Mouse (Mus musculus): Measurements from ENCODE around the gene Dpm2. TPM values are rescaled to one million over a fixed set of nuclear protein-coding genes. Genes with fewer than 3 reads are reported as not detected.
A peak's percentile ranks its signal among the peaks of the same experiment; 100 is the strongest.

The Dpm2 gene
- total RNA-seq (2014; rRNA removed) = 6.5 and 8.4 TPM in 2 replicates
- polyA plus RNA-seq (2012; rRNA removed) = 73.7 and 104 TPM in 2 replicates

DNA sequence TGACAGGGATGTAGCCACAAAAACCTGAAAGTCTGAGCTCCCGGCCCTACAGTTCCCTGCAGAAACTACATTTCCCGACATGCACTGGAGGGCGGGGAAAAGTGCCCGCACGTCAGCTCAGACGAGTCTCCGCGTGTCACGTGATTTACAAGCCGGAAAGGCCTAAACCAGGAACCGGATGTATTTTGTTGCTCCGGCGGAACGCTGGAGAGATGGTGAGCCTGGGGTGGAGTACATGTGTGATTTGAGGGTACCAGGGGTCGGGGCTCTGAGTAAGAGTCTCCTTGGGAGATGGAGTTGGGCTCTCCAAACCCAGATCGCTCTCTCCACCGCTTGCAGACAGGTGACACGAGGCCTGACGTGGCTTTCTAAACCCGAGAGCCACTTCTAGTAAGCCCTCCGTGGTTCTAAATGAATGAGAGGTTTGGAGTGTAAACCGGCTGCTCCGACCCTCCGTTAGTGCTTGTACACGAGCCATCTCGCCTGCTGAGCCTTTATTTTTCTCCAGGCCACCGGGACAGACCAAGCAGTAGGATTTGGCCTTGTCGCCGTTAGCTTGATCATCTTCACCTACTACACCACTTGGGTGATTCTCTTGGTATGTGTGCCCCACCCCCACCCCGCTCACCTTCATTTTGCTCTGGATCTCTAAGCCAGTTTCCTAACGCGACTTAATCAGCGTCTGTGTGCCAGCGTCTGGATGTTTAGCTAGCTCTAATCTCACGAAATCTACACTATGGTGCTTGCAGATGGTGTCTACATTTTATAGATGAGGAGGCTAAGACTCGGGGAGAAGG lies at the start of gene Dpm2:
TSS of gene Dpm2 (plus strand) at position 161 of the 797 bp plus-strand sequence.
- Histone ChIP-seq H3K36me3 (ENCODE audit: control insufficient read depth, insufficient read depth, low read length) (peaks cover 6% of the 10 kb centered on the region; the same call in 1 of the 2 replicates), H3K27me3 (ENCODE audit: control insufficient read depth, insufficient read depth, low read length) (0 out of 2 replicates have a peak, but pooled peaks cover 5% of the 10 kb centered on the region), H3K4me1 (ENCODE audit: control insufficient read depth, insufficient read depth, low read length) (peaks cover 5% of the 10 kb centered on the region), H3K27ac (replicated peaks; ENCODE audit: insufficient read depth, low read depth, low read length) (peak within 1 kb of the TSS; percentile 32), H3K9ac (ENCODE audit: low read depth, low read length) (peak within 1 kb of the TSS; percentile 81), H3K4me3 (ENCODE audit: insufficient read depth, low read depth, low read length) (peak within 1 kb of the TSS; percentile 67), H3K79me2 (ENCODE audit: control insufficient read depth, insufficient read depth, low read length) (no peaks in the 10 kb centered on the region; the same call in 1 of the 2 replicates)
- TF ChIP-seq CTCF (IDR thresholded peaks at IDR 0.05; ENCODE audit: low read depth, low read length) (no peak), POLR2A (IDR thresholded peaks at IDR 0.05; ENCODE audit: extremely low read depth, insufficient read depth, low read length) (peak; percentile 64; the same call in 1 of the 2 replicates)
- WGBS = under 1% methylated on average over 36 of the region's 36 CpGs
- peak; percentile 85 for DNase-seq (ENCODE audit: extremely low read depth, low read depth, low spot score)

DNA sequence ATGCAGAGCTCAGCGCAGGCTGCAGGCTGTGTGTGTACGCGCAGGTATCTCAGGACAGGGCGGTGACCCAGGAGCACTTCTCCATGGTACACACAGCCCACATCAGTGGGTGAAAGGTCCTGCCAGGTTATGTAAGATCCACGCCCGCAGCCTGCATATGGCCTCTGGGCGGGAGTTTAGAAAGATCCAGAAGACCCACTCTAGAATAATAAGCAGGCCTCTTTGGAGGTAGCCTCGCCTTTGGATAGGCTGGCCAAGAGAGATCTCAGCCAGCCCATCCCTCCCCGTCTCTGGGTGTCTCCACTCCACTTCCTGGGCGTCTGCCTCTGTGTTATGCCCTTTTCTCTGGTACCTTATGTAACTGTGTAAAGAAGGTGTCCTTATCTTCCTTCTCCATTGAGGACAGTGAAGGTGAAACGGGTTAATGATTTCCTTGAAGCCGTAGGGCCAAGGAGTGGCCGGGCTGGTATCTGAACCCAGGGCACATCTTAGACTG lies 46.1 kb upstream of the Dpm2 start:
- Histone ChIP-seq H3K9ac (ENCODE audit: low read depth, low read length) (no peak overlapping the region; the same call in 1 of the 2 replicates), H3K79me2 (ENCODE audit: control insufficient read depth, insufficient read depth, low read length) (no peaks in the 10 kb centered on the region), H3K36me3 (ENCODE audit: control insufficient read depth, insufficient read depth, low read length) (no peaks in the 10 kb centered on the region), H3K27ac (replicated peaks; ENCODE audit: insufficient read depth, low read depth, low read length) (peak overlapping the region; percentile 51), H3K4me1 (ENCODE audit: control insufficient read depth, insufficient read depth, low read length) (peaks cover 30% of the 10 kb centered on the region), H3K4me3 (ENCODE audit: insufficient read depth, low read depth, low read length) (no peak overlapping the region), H3K27me3 (ENCODE audit: control insufficient read depth, insufficient read depth, low read length) (no peaks in the 10 kb centered on the region)
- peak; percentile 83 for DNase-seq (ENCODE audit: extremely low read depth, low read depth, low spot score)
- TF ChIP-seq POLR2A (IDR thresholded peaks at IDR 0.05; ENCODE audit: extremely low read depth, insufficient read depth, low read length) = no peak
- TF ChIP-seq CTCF (IDR thresholded peaks at IDR 0.05; ENCODE audit: low read depth, low read length) = no peak
- 30% methylated on average over 13 of the region's 13 CpGs for WGBS

DNA sequence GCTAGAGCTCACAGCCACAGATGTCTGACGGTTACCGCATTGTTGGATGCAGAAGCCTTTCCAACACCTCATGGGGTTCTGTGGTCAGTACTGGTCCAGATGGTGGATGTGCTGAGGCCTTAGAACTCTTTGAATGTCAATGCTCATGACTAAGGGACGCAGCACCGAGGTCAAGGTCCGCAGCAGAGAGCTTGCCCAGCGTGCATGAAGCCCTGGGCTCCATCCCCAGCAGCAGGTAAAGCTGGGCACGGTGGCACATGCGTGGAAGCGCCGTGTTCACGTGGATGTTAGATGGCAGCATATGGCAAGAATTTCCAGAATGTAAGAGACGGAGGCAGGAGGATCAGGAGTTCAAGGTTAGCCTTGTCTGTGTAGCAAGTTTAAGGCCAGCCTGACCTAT lies 44.8 kb upstream of the Dpm2 start:
- peak; percentile 60 for DNase-seq (ENCODE audit: extremely low read depth, low read depth, low spot score)
- H3K4me3 ChIP-seq (ENCODE audit: insufficient read depth, low read depth, low read length) = no peak overlapping the region
- H3K9ac ChIP-seq (ENCODE audit: low read depth, low read length) = no peak overlapping the region
- TF ChIP-seq POLR2A (IDR thresholded peaks at IDR 0.05; ENCODE audit: extremely low read depth, insufficient read depth, low read length) (no peak), CTCF (IDR thresholded peaks at IDR 0.05; ENCODE audit: low read depth, low read length) (no peak)
- H3K36me3 ChIP-seq (ENCODE audit: control insufficient read depth, insufficient read depth, low read length) = no peaks in the 10 kb centered on the region
- peak overlapping the region; percentile 51 for H3K27ac ChIP-seq (replicated peaks; ENCODE audit: insufficient read depth, low read depth, low read length)
- peaks cover 22% of the 10 kb centered on the region for H3K4me1 ChIP-seq (ENCODE audit: control insufficient read depth, insufficient read depth, low read length)
- no peaks in the 10 kb centered on the region for H3K79me2 ChIP-seq (ENCODE audit: control insufficient read depth, insufficient read depth, low read length)
- no peaks in the 10 kb centered on the region for H3K27me3 ChIP-seq (ENCODE audit: control insufficient read depth, insufficient read depth, low read length)
- WGBS = 74% methylated on average over 12 of the region's 12 CpGs

DNA sequence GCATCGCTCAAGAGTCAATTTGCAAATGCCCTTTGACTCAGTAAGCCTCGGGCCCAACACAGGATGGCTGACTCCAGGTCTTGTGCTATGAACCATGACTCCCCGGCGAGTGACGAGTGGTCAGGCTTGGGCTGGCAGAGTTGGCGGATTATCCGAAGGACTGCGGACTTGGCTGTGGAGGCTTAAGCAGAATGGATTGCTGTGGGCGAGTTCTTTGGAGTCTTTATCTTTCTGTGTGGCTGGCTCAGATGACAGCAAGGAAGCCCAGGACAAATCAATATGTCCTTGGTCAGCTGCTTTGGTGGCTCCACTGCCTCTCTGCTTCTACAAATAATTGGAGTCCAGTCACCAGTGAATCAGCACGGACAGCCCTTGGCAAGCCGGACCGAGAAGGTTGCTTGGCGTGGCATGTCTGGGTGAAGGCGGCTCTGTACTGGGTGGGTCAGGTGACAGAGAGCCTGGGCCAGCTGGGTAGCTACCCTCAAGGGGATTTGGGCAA lies 43.1 kb upstream of the Dpm2 start:
- H3K9ac ChIP-seq (ENCODE audit: low read depth, low read length) = peak overlapping the region; percentile 29
- H3K36me3 ChIP-seq (ENCODE audit: control insufficient read depth, insufficient read depth, low read length) = no peaks in the 10 kb centered on the region
- peaks cover 22% of the 10 kb centered on the region for H3K4me1 ChIP-seq (ENCODE audit: control insufficient read depth, insufficient read depth, low read length)
- no peaks in the 10 kb centered on the region for H3K27me3 ChIP-seq (ENCODE audit: control insufficient read depth, insufficient read depth, low read length)
- 0 out of 2 replicates have a peak, but pooled peaks have one; percentile 3 for TF ChIP-seq CTCF (IDR thresholded peaks at IDR 0.05; ENCODE audit: low read depth, low read length)
- no peak for TF ChIP-seq POLR2A (IDR thresholded peaks at IDR 0.05; ENCODE audit: extremely low read depth, insufficient read depth, low read length)
- H3K4me3 ChIP-seq (ENCODE audit: insufficient read depth, low read depth, low read length) = no peak overlapping the region
- H3K79me2 ChIP-seq (ENCODE audit: control insufficient read depth, insufficient read depth, low read length) = no peaks in the 10 kb centered on the region
- peak; percentile 96 for DNase-seq (ENCODE audit: extremely low read depth, low read depth, low spot score)
- peak overlapping the region; percentile 62 for H3K27ac ChIP-seq (replicated peaks; ENCODE audit: insufficient read depth, low read depth, low read length)
- WGBS = 19% methylated on average over 14 of the region's 14 CpGs

DNA sequence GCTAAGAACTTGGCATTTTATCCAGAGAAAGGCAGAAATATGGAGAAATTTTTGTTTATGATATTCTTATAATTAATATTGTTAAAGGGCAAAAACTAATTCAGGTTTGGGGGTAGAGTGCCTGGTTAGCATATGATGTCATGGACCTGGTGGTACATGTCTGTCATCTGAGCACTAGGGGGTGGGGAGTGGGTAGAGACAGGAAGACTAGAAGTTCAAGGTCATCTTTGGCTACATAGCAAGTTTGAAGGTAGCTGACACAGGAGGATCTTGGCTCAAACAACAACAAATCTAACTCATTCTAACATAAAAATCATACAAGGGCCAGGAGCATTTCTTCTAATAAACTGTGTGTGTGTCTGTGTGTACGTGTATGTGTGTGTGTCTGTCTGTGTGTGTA lies 42.3 kb upstream of the Dpm2 start:
- H3K4me3 ChIP-seq (ENCODE audit: insufficient read depth, low read depth, low read length) = no peak overlapping the region

More for the DNA sequence above, 42.3 kb upstream of the Dpm2 start:
- Histone ChIP-seq H3K27me3 (ENCODE audit: control insufficient read depth, insufficient read depth, low read length) (no peaks in the 10 kb centered on the region), H3K79me2 (ENCODE audit: control insufficient read depth, insufficient read depth, low read length) (no peaks in the 10 kb centered on the region), H3K36me3 (ENCODE audit: control insufficient read depth, insufficient read depth, low read length) (no peaks in the 10 kb centered on the region), H3K4me1 (ENCODE audit: control insufficient read depth, insufficient read depth, low read length) (peaks cover 22% of the 10 kb centered on the region), H3K9ac (ENCODE audit: low read depth, low read length) (no peak overlapping the region), H3K27ac (replicated peaks; ENCODE audit: insufficient read depth, low read depth, low read length) (peak overlapping the region; percentile 62; the same call in 1 of the 2 replicates)
- WGBS = 83% methylated on average over 1 of the region's 1 CpGs
- no peak for DNase-seq (ENCODE audit: extremely low read depth, low read depth, low spot score)
- TF ChIP-seq CTCF (IDR thresholded peaks at IDR 0.05; ENCODE audit: low read depth, low read length) (no peak), POLR2A (IDR thresholded peaks at IDR 0.05; ENCODE audit: extremely low read depth, insufficient read depth, low read length) (no peak)

All from liver, adult 2 months (tissue).